Mouse (Mus musculus): ENCODE data around the gene Syt10.
"Not testable (repeated sequence)": the region's sequence is repeated elsewhere in the genome, so short reads cannot be mapped to it uniquely, and the experiment has no call there.

Gene Syt10

GRCm38 (mm10) chr15:89841364-89842017 is at the start of gene Syt10:
Gene Syt10, minus strand, starts transcription at chr15:89841860.
- DNase-seq (ENCODE audit: low read depth) = no peak

- DNase-seq (ENCODE audit: low read depth) = no peak
These were observed 42.1 kb upstream of the Syt10 start for GRCm38 (mm10) chr15:89883799-89884198.

- no peak for DNase-seq (ENCODE audit: low read depth)
These were observed 37.3 kb upstream of the Syt10 start for GRCm38 (mm10) chr15:89878981-89879380.

GRCm38 (mm10) chr15:89816098-89816497 is 25.6 kb downstream of the Syt10 start:
- no peak for DNase-seq (ENCODE audit: low read depth)

GRCm38 (mm10) chr15:89804478-89804877 is 37.2 kb downstream of the Syt10 start:
- no peak for DNase-seq (ENCODE audit: low read depth)

GRCm38 (mm10) chr15:89779928-89780327 is 61.7 kb downstream of the Syt10 start:
- no peak for DNase-seq (ENCODE audit: low read depth)

GRCm38 (mm10) chr15:89766016-89766415 is 75.6 kb downstream of the Syt10 start:
- not testable (repeated sequence) for DNase-seq (ENCODE audit: low read depth)

GRCm38 (mm10) chr15:89733611-89734010 is 108.0 kb downstream of the Syt10 start:
- no peak for DNase-seq (ENCODE audit: low read depth)
